Mouse (Mus musculus) hindbrain, embryonic 13.5 days (tissue): Measurements from ENCODE around the gene Rtn4rl1. TPM values are rescaled to one million over a fixed set of nuclear protein-coding genes. Genes with fewer than 3 reads are reported as not detected.

Source experiments
- ATAC-seq: fragments of 200-750 bp; cut with Nextera tagmentation; 2 replicates; pipeline ENCODE4 v1.8.0; 2017; ENCODE audit warnings: moderate TSS enrichment; ENCODE audit not compliant: low FRiP score
- H3K27ac ChIP-seq: fragments of 300-500 bp; sonication (generic); 2 replicates; pipeline ENCODE4 v1.5.1; 2015; ENCODE audit warnings: inconsistent platforms, mild to moderate bottlenecking, moderate library complexity
- H3K27me3 ChIP-seq: fragments of 300-500 bp; sonication (generic); 2 replicates; pipeline ENCODE4 v1.6.1; 2015; ENCODE audit warnings: mild to moderate bottlenecking, inconsistent platforms
- H3K36me3 ChIP-seq: fragments of 300-500 bp; sonication (generic); 2 replicates; pipeline ENCODE4 v1.6.1; 2015; ENCODE audit warnings: mild to moderate bottlenecking, inconsistent platforms
- H3K4me1 ChIP-seq: fragments of 300-500 bp; sonication (generic); replicated peaks from 2 replicates; pipeline ENCODE4 v1.6.1; 2015; ENCODE audit warnings: inconsistent platforms
- H3K4me2 ChIP-seq: fragments of 300-500 bp; sonication (generic); 2 replicates; pipeline ENCODE4 v1.6.1; 2015; ENCODE audit warnings: inconsistent platforms, mild to moderate bottlenecking, moderate library complexity
- H3K4me3 ChIP-seq: fragments of 300-500 bp; sonication (generic); 2 replicates; pipeline ENCODE4 v1.5.1; 2015; ENCODE audit warnings: mild to moderate bottlenecking, inconsistent platforms
- H3K9ac ChIP-seq: fragments of 300-500 bp; sonication (generic); 2 replicates; pipeline ENCODE4 v1.6.1; 2015; ENCODE audit warnings: mild to moderate bottlenecking, inconsistent platforms
- H3K9me3 ChIP-seq: fragments of 300-500 bp; sonication (generic); 2 replicates; pipeline ENCODE4 v1.6.1; 2016; ENCODE audit warnings: inconsistent platforms
- WGBS: fragments of 180-500 bp; shearing (Covaris S2); methylation state at CpG from one replicate; pipeline ENCODE4 v1.1.7; 2015; 5-methylcytosine and 5-hydroxymethylcytosine counted together
- polyA plus RNA-seq: library from polyadenylated mRNA; unstranded; fragments of >200 nt; fragmentation: Nextera tagmentation; extraction: Ambion mirVana; gene quantifications from 2 replicates; pipeline ENCODE4 v1.2.1, GENCODE M21; 2015

Rtn4rl1 gene
- polyA plus RNA-seq, 1 experiment from 2014 or later: 8.0 TPM

DNA sequence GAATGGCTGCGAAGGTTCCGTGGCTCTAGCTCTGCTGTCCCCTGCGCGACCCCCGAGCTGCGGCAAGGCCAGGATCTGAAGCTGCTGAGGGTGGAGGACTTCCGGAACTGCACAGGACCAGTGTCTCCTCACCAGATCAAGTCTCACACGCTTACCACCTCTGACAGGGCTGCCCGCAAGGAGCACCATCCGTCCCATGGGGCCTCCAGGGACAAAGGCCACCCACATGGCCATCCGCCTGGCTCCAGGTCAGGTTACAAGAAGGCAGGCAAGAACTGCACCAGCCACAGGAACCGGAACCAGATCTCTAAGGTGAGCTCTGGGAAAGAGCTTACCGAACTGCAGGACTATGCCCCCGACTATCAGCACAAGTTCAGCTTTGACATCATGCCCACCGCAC, 72.0 kb downstream of the Rtn4rl1 start:
- H3K27me3 ChIP-seq: 0 out of 2 replicates have a peak, but pooled peaks cover 3% of the 10 kb centered on the region
- H3K27ac ChIP-seq: no peak overlapping the region
- 63% methylated on average over 15 of the region's 15 CpGs for WGBS

DNA sequence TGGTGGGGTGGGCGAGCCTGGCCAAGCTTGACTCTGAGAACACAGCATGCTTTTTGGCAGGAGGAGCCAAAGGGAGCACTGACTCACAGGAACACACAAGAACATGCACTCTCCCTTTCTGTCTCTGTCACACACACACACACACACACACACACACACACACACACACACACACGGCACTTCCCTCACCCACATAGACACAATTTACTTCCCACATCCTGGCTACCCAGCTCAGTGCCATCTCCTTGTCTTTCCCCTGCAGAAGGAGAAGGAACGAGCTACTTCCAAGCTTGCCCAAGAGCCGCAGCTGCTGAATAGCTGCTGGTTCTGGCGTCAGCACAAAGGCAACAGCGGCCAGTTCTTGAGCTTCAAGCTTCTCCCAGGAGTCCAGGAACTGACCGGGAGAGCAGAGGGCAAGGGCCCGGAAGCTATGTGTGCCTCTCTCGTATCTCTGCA, 74.3 kb downstream of the Rtn4rl1 start:
- Histone ChIP-seq H3K36me3 (no peaks in the 10 kb centered on the region), H3K27me3 (0 out of 2 replicates have a peak, but pooled peaks cover 3% of the 10 kb centered on the region), H3K27ac (no peak overlapping the region), H3K4me2 (no peak overlapping the region), H3K9ac (no peak overlapping the region), H3K9me3 (no peaks in the 10 kb centered on the region), H3K4me1 (peaks cover 49% of the 10 kb centered on the region), H3K4me3 (no peak overlapping the region)
- ATAC-seq: no peak
- WGBS: 56% methylated on average over 9 of the region's 9 CpGs

More for the DNA sequence above, 72.0 kb downstream of the Rtn4rl1 start:
- Histone ChIP-seq H3K4me2 (no peak overlapping the region), H3K36me3 (no peaks in the 10 kb centered on the region), H3K9me3 (no peaks in the 10 kb centered on the region), H3K4me1 (peaks cover 62% of the 10 kb centered on the region), H3K4me3 (no peak overlapping the region), H3K9ac (no peak overlapping the region)
- ATAC-seq: no peak

DNA sequence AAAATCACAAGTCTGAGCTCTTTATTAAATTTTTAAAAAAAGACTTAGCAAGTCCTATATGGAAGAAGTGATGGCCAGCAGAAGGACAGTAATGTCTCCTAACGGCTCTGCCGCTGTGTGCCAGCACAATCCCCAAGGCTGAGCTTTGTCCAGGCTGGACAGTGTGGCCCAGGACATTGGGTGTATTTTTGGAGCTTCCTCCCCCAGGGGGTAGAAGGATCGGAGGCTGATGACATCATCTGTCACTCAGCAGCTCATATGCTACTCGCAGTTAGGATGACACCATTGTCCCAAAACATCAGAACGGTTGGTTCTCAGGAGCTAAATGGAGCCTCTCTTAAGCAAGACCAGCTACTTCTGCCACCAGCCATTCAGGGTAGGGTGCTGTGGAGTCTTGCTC, 74.9 kb downstream of the Rtn4rl1 start:
- Histone ChIP-seq H3K4me3 (no peak overlapping the region), H3K9me3 (no peaks in the 10 kb centered on the region), H3K27me3 (0 out of 2 replicates have a peak, but pooled peaks cover 3% of the 10 kb centered on the region), H3K4me1 (peaks cover 49% of the 10 kb centered on the region), H3K4me2 (no peak overlapping the region), H3K27ac (no peak overlapping the region), H3K9ac (no peak overlapping the region), H3K36me3 (no peaks in the 10 kb centered on the region)
- no peak for ATAC-seq
- 74% methylated on average over 5 of the region's 5 CpGs for WGBS

DNA sequence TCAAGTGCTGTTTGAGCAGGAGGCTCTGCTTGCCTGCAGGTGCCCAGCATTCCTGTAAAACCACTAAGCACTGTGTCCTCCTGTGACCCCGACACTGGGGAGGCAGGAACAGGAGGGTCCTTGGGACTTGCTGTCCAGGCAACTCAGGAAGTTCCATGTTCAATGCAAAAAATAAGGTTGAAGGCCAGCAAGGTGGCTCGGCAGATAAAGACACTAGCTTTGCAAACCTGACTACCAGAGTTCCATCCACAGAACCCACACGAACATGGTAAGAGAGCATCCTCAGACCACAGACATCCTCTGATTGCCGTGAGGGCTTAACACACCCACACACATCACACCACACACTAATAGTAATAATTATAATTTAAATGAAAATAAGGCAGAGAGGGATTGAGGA, 75.6 kb downstream of the Rtn4rl1 start:
- H3K4me3 ChIP-seq: no peak overlapping the region
- 93% methylated on average over 4 of the region's 4 CpGs for WGBS
- H3K9ac ChIP-seq: no peak overlapping the region
- no peak for ATAC-seq
- H3K4me1 ChIP-seq: peaks cover 46% of the 10 kb centered on the region
- no peak overlapping the region for H3K27ac ChIP-seq
- H3K9me3 ChIP-seq: no peaks in the 10 kb centered on the region
- H3K27me3 ChIP-seq: 0 out of 2 replicates have a peak, but pooled peaks cover 3% of the 10 kb centered on the region
- H3K36me3 ChIP-seq: no peaks in the 10 kb centered on the region
- no peak overlapping the region for H3K4me2 ChIP-seq

DNA sequence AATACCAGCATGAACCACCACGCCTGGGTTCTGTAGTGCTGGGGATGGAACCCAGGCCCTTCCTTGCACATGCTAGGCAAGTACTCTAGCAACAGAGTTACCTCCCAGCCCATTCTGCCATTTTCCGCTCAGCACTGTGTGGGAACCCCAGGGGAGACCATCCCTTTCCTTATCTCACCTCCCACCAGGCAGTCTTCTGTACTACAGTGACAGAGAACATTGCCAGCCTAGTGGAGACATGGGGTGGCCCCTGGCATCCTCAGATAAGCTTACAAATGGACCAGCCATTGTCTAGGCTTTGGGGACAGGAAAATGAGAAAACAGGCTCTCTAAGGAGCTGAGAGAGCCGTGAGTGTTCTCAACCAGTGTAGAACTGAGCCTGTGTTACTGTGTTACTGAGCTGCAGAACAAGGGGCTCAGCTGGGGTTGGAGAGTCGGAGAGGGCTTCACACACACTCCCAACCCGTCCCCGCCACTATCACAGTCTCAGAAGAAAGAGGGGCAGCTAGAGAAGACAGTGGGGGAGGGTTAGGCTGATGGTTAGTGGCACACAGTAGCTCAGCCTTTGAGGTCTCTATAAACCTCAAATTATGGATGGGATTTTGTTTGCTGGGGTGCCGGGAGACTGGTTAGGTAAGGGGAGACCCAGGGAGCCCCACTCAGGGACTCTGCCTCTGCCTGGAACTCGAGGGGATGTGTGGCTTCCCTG, 76.8 kb downstream of the Rtn4rl1 start:
- Histone ChIP-seq H3K9me3 (no peaks in the 10 kb centered on the region), H3K36me3 (no peaks in the 10 kb centered on the region), H3K4me2 (no peak overlapping the region), H3K27me3 (0 out of 2 replicates have a peak, but pooled peaks cover 5% of the 10 kb centered on the region), H3K9ac (no peak overlapping the region), H3K4me1 (peaks cover 50% of the 10 kb centered on the region), H3K27ac (peak overlapping the region; percentile 18; the same call in 1 of the 2 replicates), H3K4me3 (no peak overlapping the region)
- 67% methylated on average over 8 of the region's 8 CpGs for WGBS
- no peak for ATAC-seq

DNA sequence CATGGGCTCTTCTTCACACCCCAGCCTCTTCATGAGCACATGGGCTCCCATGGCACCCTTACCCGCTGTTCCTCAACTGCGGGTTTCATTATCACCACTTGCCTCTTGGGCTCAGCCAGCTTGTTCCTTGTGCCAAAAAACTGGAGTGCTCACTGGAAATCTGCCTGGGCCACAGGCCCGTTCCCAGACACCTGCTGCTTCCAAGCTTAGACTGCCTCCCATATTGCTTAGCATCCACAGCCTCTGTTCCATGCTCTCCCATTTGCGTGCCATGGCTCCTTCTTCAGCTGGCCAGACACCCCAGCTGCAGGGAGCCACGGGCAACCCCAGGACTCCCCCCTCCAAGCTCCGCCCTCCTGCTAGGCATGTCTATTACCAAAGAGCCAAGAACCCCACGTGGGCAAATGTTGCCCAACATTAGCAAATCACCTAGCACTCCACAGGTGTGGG, 77.4 kb downstream of the Rtn4rl1 start:
- no peaks in the 10 kb centered on the region for H3K9me3 ChIP-seq
- H3K4me1 ChIP-seq: peaks cover 52% of the 10 kb centered on the region
- H3K27ac ChIP-seq: no peak overlapping the region
- no peaks in the 10 kb centered on the region for H3K36me3 ChIP-seq
- no peak overlapping the region for H3K4me3 ChIP-seq
- no peak overlapping the region for H3K4me2 ChIP-seq
- H3K27me3 ChIP-seq: 0 out of 2 replicates have a peak, but pooled peaks cover 5% of the 10 kb centered on the region
- WGBS: 75% methylated on average over 7 of the region's 7 CpGs
- no peak overlapping the region for H3K9ac ChIP-seq
- no peak for ATAC-seq

DNA sequence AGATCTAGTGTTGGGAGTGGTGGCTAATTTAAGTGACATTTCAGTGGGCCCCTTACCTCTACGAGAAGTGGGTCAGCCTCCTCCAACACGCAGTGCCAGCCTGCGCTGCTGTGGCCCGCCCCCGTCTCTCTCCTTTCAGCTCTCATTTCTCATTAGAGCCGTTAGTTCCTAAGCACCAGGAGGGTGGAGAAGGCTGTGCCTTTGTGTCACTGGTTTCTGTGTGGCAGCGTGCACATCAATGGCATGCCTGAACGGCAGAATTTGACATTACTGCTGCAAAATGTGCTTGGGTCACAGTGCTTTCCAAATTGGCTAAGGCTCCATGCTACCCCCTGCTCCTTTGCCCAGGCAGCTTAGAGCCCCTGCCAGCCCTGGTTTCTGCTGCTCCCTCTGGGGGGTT, 79.9 kb downstream of the Rtn4rl1 start:
- Histone ChIP-seq H3K36me3 (no peaks in the 10 kb centered on the region), H3K4me3 (no peak overlapping the region), H3K27me3 (0 out of 2 replicates have a peak, but pooled peaks cover 5% of the 10 kb centered on the region), H3K4me1 (peaks cover 48% of the 10 kb centered on the region), H3K4me2 (peak overlapping the region; percentile 18), H3K9me3 (no peaks in the 10 kb centered on the region), H3K27ac (peak overlapping the region; percentile 83), H3K9ac (peak overlapping the region; percentile 43)
- peak; percentile 72 for ATAC-seq
- 7% methylated on average over 8 of the region's 8 CpGs for WGBS

DNA sequence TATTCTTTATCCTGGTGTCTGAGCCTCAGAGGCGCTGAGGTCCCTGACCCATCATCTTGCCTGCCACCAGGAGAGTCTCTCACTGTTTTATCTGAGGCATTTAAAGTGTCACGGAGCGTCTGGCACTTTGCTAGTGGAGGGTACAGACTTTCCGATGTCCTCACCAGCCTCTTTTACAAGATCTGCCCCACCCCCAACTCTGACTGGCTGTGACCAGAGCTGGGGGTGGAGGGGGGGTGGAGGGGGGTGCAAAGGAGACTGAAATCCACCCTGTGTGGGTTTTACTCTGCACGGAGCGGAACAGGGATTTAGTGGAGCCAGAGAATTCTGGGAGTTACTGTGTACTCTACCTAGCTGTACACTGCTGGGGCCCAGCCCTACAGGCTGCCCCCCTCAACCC, 81.5 kb downstream of the Rtn4rl1 start:
- Histone ChIP-seq H3K27ac (no peak overlapping the region; the same call in none of the 2 replicates), H3K9ac (peak overlapping the region; percentile 1; the same call in 1 of the 2 replicates)
- WGBS: 22% methylated on average over 6 of the region's 6 CpGs

DNA sequence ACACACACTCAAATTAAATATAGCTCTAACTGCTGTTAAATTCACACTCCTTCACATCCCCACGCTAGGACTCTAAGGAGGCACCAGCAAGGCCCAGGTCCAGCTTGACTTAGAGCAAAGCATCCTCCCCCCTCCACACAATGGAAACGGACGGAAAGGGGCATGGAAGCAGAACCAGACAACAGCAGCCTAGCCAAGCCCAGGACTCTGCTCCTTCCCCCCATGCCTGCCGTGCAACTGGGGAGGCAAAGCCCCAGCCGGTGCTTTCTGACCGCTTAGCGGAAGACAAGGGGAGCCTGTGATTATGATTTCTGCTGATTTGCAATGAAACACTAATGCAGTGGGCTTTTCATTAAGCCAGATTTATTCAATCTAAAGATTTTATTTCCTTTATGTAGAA, 84.5 kb downstream of the Rtn4rl1 start:
- Histone ChIP-seq H3K4me2 (no peak overlapping the region), H3K27ac (peak overlapping the region; percentile 55; the same call in 1 of the 2 replicates), H3K27me3 (peaks cover 32% of the 10 kb centered on the region), H3K9me3 (no peaks in the 10 kb centered on the region), H3K4me1 (peaks cover 73% of the 10 kb centered on the region), H3K9ac (0 out of 2 replicates have a peak overlapping the region, but pooled peaks have one; percentile 35), H3K4me3 (no peak overlapping the region), H3K36me3 (no peaks in the 10 kb centered on the region)
- 44% methylated on average over 7 of the region's 7 CpGs for WGBS
- no peak for ATAC-seq

More for the DNA sequence above, 81.5 kb downstream of the Rtn4rl1 start:
- Histone ChIP-seq H3K27me3 (0 out of 2 replicates have a peak, but pooled peaks cover 5% of the 10 kb centered on the region), H3K4me3 (no peak overlapping the region), H3K4me2 (no peak overlapping the region), H3K4me1 (peaks cover 61% of the 10 kb centered on the region), H3K36me3 (no peaks in the 10 kb centered on the region), H3K9me3 (no peaks in the 10 kb centered on the region)
- no peak for ATAC-seq

DNA sequence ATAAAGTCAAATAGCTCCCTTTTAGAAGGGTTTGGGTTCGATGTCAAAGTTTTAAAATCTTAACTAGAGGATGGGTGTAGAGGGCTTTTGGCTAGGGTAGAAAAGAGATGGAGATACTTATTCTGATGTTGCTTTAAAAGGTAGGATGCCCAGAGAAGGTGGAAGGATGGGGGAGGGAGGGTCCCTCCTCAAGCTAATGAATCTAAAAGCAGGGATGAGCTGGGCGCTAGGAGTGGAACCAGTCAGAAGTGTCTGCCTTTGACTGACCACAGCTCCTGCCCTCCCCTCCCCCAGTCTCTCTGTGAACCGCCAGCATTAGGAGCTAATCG, 85.4 kb downstream of the Rtn4rl1 start:
- WGBS: 18% methylated on average over 4 of the region's 4 CpGs
- no peaks in the 10 kb centered on the region for H3K9me3 ChIP-seq
- H3K9ac ChIP-seq: peak overlapping the region; percentile 36; the same call in 1 of the 2 replicates
- peak overlapping the region; percentile 16; the same call in 1 of the 2 replicates for H3K4me3 ChIP-seq
- H3K27me3 ChIP-seq: peaks cover 38% of the 10 kb centered on the region
- H3K4me2 ChIP-seq: peak overlapping the region; percentile 43
- H3K36me3 ChIP-seq: no peaks in the 10 kb centered on the region
- no peak for ATAC-seq
- peaks cover 66% of the 10 kb centered on the region for H3K4me1 ChIP-seq
- H3K27ac ChIP-seq: peak overlapping the region; percentile 19; the same call in 1 of the 2 replicates

DNA sequence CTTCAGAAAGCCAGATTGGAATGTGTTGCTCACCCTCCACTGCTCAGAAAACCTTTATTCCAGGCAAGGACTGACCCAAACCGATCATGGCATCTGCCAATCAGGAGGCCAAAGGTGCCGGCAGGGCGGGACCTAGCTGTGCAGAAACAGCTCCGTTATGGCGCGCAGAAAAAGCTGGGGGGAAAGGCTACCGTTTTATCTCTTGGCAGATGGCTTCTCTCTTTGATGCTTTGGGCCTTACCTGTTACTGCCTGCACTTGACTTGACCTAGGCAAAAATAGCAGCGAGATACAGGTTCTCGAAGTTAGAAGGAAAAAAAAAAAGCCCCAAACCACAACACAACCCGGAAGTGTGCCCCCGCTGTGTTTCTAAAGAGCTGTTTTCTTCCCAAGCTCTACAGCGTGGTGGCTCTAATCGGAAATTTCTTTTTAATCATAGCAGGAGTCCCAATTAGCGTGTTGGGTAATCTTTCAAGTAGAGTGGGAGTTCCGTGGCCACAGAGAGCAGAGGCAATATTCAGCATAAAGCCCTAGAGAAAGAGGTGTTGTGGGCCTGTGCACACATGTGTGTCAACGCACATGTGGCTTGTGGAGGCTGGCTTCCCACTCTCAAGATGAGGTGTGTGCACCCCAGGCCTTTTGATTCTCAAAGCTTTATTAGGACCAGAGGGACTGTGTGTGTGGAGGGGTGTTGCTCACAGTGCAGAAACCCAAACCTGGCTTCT, 85.9 kb downstream of the Rtn4rl1 start:
- peak overlapping the region; percentile 36; the same call in 1 of the 2 replicates for H3K9ac ChIP-seq
- no peaks in the 10 kb centered on the region for H3K36me3 ChIP-seq
- WGBS: 8% methylated on average over 16 of the region's 16 CpGs
- no peak; the same call in 1 of the 2 replicates for ATAC-seq
- H3K4me1 ChIP-seq: peaks cover 62% of the 10 kb centered on the region
- peak overlapping the region; percentile 64 for H3K27ac ChIP-seq
- peaks cover 42% of the 10 kb centered on the region for H3K27me3 ChIP-seq
- H3K9me3 ChIP-seq: no peaks in the 10 kb centered on the region
- H3K4me2 ChIP-seq: peak overlapping the region; percentile 43
- peak overlapping the region; percentile 16; the same call in 1 of the 2 replicates for H3K4me3 ChIP-seq

DNA sequence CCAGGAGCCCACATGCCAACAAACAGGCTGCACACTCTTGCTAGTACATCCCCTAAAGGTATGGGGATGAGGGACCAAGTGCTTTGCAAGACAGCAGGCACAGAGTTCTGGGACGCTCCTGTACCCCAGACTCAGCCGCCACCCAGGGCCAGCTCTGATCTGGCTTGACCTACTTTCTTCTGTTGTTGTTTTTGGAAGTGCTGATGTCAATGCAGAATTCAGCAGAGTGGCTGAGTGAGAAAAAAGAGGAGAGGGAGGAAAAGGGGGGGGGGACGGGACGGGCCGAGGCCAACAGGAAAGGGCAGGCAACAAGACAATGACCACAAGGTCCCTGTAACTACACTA, 86.5 kb downstream of the Rtn4rl1 start:
- Histone ChIP-seq H3K4me3 (no peak overlapping the region), H3K27ac (peak overlapping the region; percentile 64), H3K9ac (no peak overlapping the region), H3K4me2 (0 out of 2 replicates have a peak overlapping the region, but pooled peaks have one; percentile 43), H3K4me1 (peaks cover 57% of the 10 kb centered on the region), H3K27me3 (peaks cover 47% of the 10 kb centered on the region), H3K36me3 (no peaks in the 10 kb centered on the region), H3K9me3 (no peaks in the 10 kb centered on the region)
- 49% methylated on average over 5 of the region's 5 CpGs for WGBS
- ATAC-seq: no peak
